Mouse (Mus musculus): ENCODE data around the gene Bcam. TPM values are rescaled to one million over a fixed set of nuclear protein-coding genes. Genes with fewer than 3 reads are reported as not detected.

Gene Bcam
- not detected in 3 replicates for total RNA-seq (2017)

- no peak for ATAC-seq (replicated peaks; ENCODE audit: insufficient number of reproducible peaks, low FRiP score, low TSS enrichment, poor library complexity, severe bottlenecking)
These were observed at the start of gene Bcam for GRCm38 (mm10) chr7:19770984-19771391. Bcam (minus strand) TSS chr7:19771016.

DNA sequence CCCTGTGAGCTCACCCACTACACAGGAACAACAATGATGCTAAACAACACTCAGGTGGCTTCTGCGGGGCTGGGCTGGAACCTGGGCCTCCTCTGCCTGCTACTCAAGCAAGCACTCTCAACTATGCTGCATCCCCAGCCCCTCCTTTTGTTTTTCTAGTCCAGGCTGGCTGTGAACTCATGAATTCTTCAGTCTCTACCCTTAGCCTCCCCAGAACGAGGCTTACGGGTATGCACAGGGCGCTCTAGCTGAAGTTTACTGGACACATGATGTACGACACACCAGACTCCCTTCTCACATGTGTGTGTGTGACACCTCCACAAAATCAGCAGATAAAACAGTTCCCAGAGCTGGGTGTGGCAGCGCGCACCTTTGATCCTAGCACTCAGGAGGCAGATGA lies 48.1 kb upstream of the Bcam start:
- ATAC-seq (replicated peaks; ENCODE audit: insufficient number of reproducible peaks, low FRiP score, low TSS enrichment, poor library complexity, severe bottlenecking), result no peak

GRCm38 (mm10) chr7:19818440-19818839 lies 47.6 kb upstream of the Bcam start:
- no peak for ATAC-seq (replicated peaks; ENCODE audit: insufficient number of reproducible peaks, low FRiP score, low TSS enrichment, poor library complexity, severe bottlenecking)

GRCm38 (mm10) chr7:19817382-19818105 lies 46.7 kb upstream of the Bcam start:
- ATAC-seq (replicated peaks; ENCODE audit: insufficient number of reproducible peaks, low FRiP score, low TSS enrichment, poor library complexity, severe bottlenecking), result peak; percentile 83

DNA sequence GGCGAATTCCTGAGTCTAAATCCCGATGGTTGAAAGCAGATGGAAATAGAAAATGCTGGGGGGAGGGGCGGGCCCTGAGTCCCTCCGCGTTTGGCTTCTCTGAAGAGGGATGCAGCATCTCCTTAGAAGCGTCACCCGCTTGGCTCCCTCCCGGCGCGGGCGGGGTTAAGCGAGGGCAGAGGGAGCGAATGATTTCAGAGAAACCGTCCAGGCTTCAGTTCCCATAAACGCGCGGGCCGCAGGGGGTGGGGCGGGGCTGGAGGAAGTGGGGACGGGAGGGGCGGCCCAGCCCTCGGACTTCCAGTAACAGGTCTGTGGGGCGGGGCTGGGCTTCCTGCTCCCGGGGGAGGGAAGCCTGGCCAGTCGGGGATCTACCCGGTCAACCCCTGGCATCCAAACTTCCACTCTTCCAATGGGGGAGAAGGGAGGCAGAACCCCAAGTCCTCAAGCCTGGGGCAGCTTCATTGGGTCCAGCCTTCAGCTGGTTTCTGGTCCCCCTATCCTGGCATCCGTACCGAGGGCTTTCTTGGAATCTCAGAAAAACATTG lies 45.5 kb upstream of the Bcam start:
- ATAC-seq (replicated peaks; ENCODE audit: insufficient number of reproducible peaks, low FRiP score, low TSS enrichment, poor library complexity, severe bottlenecking), result peak; percentile 60

- no peak for ATAC-seq (replicated peaks; ENCODE audit: insufficient number of reproducible peaks, low FRiP score, low TSS enrichment, poor library complexity, severe bottlenecking)
These were observed 44.7 kb upstream of the Bcam start for GRCm38 (mm10) chr7:19815296-19816223.

GRCm38 (mm10) chr7:19813579-19814122 lies 42.8 kb upstream of the Bcam start:
- no peak for ATAC-seq (replicated peaks; ENCODE audit: insufficient number of reproducible peaks, low FRiP score, low TSS enrichment, poor library complexity, severe bottlenecking)

DNA sequence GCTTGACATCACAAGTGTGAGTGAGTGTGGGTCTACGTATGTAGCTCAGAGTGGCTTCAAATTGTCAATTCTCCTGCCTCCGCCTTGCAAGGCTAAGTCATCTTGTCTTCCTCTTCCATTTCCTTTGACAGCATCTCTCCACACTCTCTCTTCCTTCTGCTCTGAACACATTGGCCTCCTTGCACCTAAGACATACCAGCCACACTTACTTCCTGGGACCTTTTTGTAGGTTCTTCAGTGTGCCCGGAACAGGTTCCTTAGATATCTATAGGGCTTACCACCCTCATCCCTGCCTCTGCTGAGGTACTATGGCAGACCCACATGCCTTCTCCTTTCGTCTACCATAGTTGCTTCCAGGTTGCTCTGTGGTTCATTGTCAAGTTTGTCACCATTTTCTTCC lies 42.3 kb upstream of the Bcam start:
- no peak for ATAC-seq (replicated peaks; ENCODE audit: insufficient number of reproducible peaks, low FRiP score, low TSS enrichment, poor library complexity, severe bottlenecking)

- ATAC-seq (replicated peaks; ENCODE audit: insufficient number of reproducible peaks, low FRiP score, low TSS enrichment, poor library complexity, severe bottlenecking), result no peak
These were observed 40.3 kb upstream of the Bcam start for GRCm38 (mm10) chr7:19811114-19811513.

- no peak for ATAC-seq (replicated peaks; ENCODE audit: insufficient number of reproducible peaks, low FRiP score, low TSS enrichment, poor library complexity, severe bottlenecking)
These were observed 38.6 kb upstream of the Bcam start for GRCm38 (mm10) chr7:19809369-19809768.

DNA sequence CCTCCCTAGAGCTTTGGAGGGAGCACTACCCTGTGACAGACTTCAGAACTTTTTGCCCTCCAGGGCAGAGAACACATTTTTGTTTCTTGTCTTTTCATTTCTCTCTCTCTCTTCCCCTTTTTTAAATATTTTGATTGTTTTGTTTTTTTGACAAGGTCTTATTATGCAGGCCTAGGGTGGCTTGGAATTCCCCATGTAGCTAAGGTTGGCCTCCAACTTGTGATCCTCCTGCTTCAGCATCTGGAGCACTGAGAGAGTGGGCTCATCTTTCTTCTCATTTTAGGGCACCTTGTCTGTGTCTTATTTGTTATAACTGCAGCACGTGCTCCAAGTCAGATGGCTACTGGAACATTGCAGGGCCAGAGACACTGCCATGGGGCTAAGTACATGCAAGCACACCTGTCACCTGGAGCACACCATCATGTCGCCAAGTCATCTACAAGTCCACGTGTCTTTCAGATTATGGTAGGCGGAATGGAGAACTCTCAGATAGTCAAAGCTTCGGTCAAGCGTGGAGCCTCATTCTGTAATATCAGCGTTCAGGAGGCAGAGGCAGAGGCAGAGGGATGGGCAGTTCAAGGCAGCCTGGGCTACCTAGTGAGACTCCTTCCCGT lies 35.6 kb upstream of the Bcam start:
- ATAC-seq (replicated peaks; ENCODE audit: insufficient number of reproducible peaks, low FRiP score, low TSS enrichment, poor library complexity, severe bottlenecking), result no peak

DNA sequence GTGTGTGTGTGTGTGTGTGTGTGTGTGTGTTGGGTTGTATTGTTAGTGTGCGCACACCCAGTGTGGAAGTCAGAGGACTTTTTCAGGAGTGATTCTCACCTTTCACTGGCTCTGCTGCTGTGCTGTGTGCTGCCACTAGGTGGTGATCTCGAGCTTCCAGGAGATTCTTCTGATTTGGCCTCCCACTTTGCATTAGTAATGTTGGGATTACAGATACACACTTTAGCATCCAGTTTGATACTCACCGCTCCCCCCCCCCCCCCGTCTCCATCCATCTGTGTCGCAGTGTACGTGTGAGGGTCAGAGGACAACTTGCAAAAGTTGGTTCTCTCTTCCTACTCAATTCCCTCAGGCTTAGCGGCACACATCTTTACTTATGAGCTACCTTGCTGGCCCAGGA lies 32.2 kb upstream of the Bcam start:
- ATAC-seq (replicated peaks; ENCODE audit: insufficient number of reproducible peaks, low FRiP score, low TSS enrichment, poor library complexity, severe bottlenecking), result peak; percentile 74; the same call in 1 of the 2 replicates

DNA sequence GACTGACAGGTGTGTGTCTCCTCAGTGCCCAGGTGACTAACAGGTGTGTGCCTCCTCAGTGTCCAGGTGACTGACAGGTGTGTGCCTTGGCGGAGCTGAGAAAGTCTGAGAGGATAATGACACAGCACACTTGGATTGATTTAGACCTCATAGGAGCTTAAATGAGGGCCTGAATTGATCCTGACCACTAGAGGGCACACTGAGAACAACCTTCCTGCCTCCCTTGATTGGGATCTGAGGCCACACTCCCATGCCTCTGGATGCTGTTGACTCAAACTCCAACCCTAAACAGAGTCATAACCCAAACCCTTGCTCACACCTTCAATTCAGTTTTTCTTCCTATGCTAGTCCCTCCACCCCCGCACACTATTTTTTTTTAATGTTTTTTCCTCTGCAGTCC lies 29.9 kb upstream of the Bcam start:
- peak; percentile 40; the same call in 1 of the 2 replicates for ATAC-seq (replicated peaks; ENCODE audit: insufficient number of reproducible peaks, low FRiP score, low TSS enrichment, poor library complexity, severe bottlenecking)

DNA sequence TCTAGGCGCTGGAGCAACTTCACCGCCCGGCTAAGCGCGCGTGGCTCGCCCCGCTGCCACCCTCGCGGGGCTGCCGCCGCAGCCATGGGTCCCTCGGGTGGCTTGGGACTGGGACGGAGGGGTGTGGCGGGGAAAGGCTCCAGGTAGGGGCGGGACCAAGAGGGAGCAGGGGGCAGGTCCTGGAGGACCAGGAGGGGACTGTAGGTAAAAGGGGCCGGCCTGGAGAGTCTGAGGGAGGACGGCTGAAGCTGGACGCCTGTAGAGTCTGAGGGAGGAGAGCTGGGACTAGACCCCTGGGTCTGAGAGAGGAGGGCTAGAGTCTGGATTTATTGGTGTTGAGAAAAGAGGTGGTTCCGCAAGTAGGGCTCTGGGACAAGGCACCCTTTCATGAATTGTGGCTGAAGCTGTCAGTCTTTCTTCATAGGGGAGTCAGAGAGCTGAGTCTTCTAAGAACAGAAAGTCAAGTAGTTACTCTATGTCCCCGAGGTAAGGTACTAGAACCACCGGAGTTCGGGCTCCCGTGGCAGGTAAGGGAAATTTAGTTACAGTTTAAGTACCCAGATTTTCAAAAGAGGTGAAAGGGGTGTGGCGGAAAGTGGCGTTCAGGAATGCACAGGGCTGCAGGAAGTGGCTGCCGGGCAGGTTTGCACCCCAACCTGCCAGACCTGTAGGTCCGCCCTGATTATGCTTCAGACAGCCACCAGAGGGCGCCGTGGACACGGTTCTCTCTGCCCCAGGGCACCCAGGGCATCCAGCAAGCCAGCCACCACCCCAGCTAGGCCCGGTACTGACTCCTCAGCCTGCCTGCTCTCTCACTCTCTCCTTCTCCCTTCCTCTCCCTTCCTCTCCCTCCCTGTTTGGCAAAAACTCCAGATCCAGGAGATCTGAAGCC lies 26.1 kb upstream of the Bcam start, which contains the start of gene Cblc:
TSS of gene Cblc (minus strand) at position 113 of the 892 bp plus-strand sequence.
- ATAC-seq (replicated peaks; ENCODE audit: insufficient number of reproducible peaks, low FRiP score, low TSS enrichment, poor library complexity, severe bottlenecking), result peak; percentile 89

DNA sequence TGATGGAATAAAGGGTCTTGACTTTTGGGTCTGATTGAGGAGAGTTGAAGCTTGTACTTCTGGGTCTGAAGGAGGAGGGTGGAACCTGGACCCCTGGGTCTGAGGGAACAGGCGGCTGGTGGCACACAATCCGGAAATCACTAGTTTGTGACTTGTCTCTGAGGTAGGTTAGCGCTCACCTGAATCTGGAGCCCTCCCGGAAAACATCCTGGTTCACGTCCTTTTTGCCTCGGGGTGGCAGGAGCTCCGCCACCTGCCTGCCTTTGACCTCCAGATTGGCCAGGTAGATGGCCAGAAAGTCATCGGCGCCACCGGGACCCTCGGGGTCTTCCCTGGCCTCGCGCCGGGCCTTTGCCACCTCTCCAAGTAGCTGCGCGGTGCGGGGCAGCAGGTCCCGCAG lies 25.4 kb upstream of the Bcam start:
- no peak for ATAC-seq (replicated peaks; ENCODE audit: insufficient number of reproducible peaks, low FRiP score, low TSS enrichment, poor library complexity, severe bottlenecking)

- ATAC-seq (replicated peaks; ENCODE audit: insufficient number of reproducible peaks, low FRiP score, low TSS enrichment, poor library complexity, severe bottlenecking), result no peak
These were observed 24.4 kb upstream of the Bcam start for GRCm38 (mm10) chr7:19795236-19795635.

- ATAC-seq (replicated peaks; ENCODE audit: insufficient number of reproducible peaks, low FRiP score, low TSS enrichment, poor library complexity, severe bottlenecking), result no peak
These were observed 22.1 kb upstream of the Bcam start for GRCm38 (mm10) chr7:19792701-19793630.
